Mouse (Mus musculus) ES-CJ7 (cell line): ENCODE data around the gene Ipo13.
A peak's percentile ranks its signal among the peaks of the same experiment; 100 is the strongest.

Source experiments
- DNase-seq: peaks from one replicate; pipeline ENCODE4 v3.0.0; 2011; ENCODE audit warnings: low read depth, low spot score

The Ipo13 gene

DNA sequence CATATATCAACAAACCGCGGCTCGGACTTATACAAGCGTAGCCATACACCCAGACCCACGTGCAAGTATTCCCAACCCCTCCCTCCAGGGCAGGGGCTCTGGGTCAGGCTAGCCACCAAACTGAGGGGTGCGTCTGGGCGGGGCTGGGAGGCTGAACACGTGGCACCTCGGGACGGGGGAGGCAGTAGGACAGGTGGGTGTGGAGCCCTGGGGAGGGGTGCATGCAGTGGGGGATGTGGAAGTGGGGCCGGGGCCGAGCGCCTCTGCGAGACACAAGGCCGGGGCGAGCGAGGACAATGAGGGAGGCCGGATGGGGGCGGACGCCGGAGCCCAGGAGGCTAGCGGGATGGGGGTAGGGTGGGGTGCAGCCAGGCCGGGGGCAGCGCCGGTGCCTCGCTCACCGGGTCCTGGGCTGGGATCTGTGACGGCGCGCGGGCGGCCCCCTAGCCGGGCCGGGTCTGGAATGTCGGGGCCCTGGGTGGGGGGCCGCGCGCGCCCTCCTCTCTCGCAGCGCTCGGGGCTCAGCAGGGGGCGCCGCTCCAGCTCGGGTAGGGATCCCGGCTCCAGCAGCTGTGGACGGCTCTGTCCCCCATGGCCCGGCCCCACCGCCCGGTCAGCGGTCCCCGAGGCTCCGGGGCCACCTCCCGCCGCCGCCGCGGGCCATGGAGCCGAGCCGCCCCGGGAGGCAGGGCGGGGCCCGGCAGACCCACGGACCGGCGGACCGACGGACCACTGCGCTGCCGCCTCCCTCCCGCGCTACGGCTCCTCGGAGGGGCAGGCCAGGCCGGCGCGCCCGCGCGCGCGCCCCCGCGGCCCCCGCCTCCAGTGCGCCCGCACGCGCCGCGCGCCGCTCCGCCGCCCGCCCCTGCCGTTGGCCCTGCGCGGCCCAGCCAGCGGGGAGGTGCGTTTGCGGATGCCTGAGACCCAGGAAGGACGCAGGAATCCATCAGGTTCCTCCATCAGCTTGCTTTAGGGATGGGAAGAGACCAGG lies 31.8 kb downstream of the Ipo13 start, which contains the start of gene B4galt2:
Gene B4galt2 (minus strand): TSS at position 787 of the 991 bp plus-strand sequence.
- DNase-seq: peak; percentile 34

DNA sequence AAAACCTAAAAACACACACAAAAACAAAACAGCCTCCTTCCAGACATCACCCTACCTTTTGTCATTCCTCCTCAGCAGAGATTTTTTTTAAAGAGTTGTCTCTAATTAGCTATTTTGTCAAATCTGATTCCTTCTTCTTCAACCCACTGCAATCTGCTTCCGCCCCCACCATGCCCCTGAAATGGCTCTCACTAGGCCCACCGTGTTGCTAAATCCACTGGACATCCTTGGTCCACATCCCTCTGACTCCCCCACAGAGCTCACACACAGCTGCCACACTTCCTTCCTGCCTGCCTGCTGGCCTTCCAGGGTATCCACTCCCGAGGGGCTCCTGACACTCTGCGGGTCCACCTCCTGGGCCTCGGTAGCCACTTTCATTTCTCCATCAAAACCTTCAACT lies 36.1 kb downstream of the Ipo13 start:
- DNase-seq: no peak

DNA sequence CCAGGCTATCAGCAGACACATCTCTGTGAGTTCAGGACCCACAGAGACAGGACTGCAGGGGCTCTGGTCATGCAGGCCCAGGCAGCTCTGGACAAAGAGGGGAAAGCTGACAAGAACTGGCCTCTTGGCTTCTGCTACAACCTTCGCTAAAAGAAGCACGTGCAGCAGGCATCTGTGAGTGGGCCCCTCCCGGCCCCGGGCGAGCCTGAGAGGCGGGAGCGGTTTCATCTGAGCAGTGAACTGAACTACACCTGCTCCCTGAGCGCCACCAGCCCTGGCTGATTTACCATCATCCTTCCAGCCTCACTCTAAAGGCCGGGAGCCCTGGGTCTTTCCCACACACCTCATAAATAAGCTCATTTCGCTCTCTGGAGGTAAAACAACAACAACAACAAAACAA lies 36.5 kb downstream of the Ipo13 start:
- DNase-seq: no peak

DNA sequence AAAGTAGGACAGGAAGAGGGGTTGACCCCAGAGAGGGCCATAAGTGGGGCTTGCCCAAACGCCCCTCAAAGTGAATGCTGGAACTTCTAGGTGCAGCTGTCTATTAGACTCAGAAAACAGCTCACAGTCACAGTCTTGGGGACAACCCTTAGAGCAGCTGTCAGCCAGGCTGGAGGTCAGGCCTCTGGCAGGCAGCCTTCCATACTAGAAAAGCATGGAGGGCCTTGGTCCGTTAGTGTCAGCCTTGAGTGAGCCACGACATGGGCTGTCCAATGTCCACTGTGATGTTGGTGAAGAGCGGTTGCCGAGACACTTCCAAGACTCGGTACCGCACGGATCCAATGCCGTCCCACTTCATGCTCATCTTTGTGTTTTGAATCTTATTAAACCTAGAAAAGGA lies 41.2 kb downstream of the Ipo13 start:
- DNase-seq: no peak

DNA sequence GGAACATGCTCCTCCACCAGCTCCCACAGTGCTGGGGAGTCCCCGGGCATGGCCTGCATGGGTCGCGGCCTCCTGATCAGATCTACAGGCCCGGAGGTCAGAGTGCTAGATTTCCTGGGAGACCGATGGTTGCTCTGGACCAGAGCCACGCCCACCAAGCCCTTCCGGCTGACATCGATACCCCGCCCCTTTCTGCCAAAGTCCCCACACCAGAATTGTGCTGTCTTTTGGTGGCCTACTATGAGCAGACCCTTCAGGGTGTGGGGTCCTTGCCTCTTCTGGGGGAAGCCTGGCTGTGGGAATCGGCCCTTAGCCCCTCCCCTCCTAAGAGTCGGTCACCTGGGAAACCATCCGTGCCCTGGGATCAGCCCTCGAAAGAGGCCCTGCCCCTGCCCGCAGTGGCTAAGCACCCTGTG lies 42.3 kb downstream of the Ipo13 start, which contains the start of gene Ccdc24:
Gene Ccdc24 (minus strand): TSS at position 87 of the 416 bp plus-strand sequence.
- peak; percentile 40 for DNase-seq

DNA sequence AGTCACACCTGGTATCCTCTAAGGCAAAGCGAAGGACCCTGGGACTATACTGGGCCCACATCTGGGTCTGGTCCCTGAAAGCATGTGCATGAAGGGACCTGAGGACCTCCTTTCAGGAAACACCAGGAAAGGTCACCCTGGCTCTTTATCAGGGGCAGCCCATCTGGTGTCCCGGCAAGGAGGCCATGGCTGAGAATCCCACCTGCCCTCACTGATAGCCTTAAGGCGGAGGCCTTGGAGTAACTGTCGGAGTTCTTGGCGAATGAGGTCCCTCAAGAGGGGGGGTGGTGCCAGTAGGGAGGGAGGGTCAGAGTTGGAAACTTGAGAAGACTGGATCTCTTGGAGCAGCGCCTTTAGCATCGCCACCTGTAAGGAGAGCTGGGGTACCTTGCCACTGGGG lies 43.0 kb downstream of the Ipo13 start:
- no peak for DNase-seq

DNA sequence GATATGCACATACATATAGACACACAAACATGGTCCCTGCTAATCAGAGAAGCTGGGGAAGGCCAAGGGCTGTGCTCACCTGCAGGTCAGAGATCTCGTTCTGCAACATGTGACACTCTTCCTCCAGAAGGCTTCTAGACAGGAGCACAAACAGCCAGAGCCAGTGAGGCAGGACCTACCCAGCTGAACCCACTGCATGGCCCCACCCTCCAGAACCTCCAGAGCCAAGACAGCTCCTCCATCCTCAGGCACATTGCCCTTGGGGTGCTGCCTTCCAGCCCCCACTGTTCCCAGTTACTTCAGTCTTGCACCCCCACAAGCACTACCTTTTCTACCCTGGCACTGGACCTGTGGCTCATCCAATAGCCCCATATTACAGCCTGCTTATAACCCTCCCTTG lies 44.4 kb downstream of the Ipo13 start:
- no peak for DNase-seq

DNA sequence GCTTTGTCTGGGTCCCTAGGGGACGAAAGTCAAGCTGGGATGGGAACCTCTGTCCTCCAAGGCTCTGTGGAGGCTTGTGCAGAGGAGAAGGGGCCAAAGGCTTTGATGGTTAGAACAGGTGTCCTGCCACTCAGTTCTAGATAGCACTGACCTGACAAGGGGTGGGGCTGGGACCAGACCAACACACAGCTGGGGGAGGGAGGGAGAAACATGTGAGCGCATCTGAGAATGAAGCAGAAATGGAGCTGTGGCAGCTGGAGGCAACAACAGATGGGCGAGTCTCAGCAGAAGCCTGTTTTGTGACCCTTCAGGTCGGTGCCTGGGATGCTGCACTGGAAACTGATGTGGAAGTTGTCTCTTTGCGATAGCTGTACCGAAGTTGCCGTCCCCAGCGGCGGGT lies 45.5 kb downstream of the Ipo13 start:
- DNase-seq: no peak

DNA sequence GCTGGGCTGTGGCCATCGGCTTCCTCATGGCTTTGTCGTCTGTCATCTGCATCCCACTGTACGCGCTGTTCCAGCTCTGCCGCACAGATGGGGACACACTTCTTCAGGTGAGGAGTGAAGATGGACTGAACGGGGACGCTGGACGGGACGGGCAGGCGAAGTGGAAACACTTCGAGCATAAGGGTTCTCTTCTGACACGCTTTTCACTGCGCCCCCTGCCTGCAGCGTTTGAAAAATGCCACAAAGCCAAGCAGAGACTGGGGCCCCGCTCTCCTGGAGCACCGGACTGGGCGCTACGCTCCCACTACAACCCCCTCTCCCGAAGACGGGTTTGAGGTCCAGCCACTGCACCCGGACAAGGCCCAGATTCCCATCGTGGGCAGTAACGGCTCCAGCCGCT lies 47.0 kb downstream of the Ipo13 start:
- DNase-seq: peak; percentile 53

DNA sequence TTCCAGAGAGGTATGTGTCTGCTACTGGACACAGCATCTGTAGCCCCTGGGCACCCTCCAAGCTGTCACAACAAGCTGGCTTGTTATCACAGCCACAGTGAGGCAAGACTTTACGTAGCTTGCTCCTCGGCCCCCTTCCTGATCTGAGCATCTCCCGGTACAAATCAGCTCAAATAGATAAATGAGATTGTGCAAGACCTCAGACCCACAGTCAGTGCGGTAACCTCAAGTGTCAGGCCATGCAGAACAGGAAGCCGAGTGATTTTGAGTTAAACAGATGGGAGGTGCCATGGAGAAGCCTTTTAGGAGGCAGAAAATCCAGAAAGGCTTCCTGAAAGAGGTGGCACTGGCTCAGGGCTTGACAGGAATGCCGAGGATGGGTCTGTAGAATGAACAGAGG lies 47.8 kb downstream of the Ipo13 start:
- no peak for DNase-seq

DNA sequence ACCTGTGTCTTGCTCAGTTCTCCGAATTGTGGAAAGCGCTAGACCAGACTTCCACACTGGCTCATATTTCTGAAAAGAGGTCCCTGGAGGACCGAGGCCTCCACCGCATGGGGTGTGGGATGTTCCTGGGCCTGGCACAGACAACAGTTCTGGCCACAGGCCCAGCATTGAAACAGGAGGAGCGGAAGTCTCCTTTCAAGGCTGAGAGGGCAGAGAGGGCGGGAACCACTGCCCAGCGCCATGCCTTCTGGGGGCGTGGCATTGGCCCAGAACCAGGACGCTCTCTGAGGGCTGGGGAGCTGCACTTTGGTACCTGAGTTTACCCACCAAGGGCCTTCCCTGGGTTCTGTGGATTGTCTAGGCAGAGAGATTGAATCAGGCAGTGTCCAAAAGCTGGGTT lies 48.7 kb downstream of the Ipo13 start:
- no peak for DNase-seq

DNA sequence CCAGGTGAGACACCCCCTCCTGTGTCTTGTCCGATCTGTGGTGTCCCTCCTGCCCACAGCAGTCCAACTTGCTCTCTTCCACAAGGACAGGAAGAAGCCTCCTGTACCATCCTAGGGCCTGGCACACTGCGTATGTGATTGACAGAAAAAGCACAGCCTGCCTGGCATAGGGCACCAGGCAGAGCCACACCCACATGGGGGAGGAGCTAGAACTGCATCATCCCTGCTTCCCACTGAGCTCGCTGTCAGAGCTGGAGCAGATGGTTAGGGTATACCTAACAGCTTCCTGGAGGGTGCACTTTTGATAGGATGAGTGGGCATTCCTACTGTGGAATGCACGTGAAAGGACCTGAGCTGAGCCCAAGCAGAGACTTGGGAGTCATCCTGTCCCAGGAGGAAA lies 52.0 kb downstream of the Ipo13 start:
- DNase-seq: no peak

DNA sequence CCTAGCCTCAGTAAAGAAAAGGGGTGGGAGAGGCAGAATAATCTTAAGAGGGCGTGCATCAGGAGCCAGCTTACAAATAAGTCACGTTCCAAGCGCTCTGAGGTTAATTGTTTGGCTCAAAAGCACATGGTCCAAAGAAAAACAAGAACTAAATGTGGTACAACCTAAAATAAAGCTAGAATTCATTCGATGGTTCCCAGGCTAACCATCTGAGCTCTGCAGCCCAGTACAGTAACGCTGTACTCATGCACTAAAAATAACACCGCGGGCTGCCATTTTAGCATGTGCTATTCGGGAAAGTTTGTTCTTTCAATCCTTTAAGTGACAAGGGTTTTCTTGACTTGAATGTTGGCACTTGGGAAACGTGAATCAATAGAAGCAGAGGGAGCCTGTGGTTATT lies 54.2 kb downstream of the Ipo13 start:
- no peak for DNase-seq

DNA sequence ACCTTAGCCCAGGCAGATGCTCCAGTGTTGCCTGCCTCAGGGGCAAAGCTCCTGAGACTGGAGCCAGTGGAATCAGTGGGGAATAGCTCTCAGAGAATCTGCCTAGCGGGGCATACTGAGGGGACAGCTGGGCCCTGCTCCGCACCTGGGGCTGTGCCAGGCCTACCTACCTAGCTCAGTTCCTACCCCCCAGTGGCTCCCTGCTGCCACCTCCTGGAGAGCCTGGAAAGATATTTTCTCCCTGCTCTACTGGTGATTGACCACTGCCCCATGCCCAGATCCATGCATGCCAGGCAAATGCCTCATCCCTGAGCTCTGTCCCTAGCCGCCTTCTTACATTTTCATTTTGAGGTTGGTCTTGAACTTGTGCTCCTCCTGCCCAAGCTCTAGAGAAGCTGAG lies 56.0 kb downstream of the Ipo13 start:
- DNase-seq: no peak

DNA sequence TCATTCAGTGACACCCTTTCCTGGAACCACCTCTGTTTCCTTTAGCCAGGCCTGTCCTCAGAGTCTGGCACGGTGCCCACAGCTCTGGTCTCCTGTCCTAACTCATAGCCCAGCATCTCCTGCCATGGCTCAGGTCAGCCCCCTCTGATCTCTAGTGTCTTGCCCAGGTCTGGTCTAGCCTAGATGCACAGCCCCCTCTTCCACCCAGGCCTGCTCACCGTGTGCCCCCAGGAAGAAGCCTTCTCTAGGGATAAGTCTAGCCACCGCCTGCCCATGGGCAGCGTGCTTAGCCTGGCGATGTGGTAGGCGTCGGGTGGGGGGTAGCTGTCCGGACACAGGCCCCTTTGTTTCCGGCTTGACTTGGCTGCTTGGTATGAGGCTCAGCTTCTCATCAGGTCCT lies 59.7 kb downstream of the Ipo13 start:
- DNase-seq: no peak

DNA sequence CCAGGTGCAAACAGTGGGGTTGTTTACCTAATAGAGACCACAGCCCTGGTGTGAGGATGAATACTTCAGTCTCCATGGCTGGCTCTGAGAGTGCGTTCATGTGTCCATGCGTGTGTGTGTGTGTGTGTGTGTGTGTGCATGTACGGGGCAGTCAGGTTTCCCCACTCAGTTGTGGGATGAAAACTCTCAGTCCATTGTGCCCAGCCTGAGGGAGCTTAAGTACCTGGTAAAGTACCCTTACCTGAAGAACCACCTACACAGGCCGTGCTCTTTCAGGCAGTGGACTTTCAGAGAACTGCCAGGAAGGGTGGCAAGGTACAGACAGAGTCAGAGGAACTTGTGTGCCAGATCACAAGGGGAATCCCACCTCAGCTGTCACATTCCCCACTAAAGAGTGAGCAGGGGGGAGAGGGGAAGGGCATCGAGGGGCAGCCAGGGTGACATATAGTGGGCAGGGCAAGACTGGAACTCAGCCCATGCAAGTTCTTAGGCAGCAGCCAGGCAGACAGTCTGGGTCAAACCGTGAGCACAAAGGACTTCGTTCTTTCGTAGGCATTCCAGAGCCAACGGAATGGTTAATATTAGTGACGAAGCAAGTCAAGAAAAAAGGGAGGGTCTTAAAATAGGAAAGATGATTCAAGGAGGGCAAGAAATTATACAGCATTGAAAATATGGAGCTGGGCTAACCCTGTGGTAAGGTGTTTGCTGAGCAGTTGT lies 62.5 kb downstream of the Ipo13 start:
- no peak for DNase-seq

DNA sequence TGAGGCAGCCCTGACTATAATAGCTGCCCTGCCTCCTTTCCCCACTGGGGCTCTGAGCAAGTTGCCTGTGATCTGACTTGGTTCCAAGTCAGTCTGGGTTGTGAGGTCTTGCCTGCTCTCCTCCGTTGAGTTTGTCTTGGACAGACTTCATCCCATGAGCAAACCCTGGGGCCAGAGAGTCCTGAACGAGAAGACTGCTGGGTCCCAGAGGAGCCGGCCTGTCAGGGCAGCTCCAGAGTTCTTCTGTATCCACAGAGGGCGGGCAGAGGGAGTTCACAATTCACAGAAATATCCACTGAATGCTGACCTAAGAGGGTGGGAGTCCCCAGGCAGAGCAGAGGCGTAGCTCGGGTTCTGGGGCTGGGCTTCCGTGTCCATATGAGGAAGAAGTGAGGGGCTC lies 63.9 kb downstream of the Ipo13 start:
- DNase-seq: no peak

DNA sequence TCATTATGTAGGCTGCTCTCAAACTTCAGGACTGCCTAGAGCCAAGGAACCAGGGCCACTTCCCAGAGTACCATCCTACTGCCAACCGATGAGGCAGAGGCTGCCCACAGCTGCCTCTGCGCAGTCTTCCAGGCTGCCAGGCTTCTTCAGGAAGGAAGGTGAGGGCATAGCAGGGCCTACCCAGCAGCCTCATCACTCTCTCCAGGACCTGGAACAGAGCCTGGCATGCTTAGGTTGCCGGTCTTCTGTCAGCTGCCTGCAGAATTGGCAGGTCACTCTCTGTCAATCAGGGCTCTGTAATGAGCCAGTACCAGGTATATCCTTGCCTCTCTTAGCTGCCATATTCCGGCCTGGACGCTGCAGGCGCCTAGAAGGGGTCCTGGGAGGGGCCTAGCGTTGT lies 64.6 kb downstream of the Ipo13 start:
- DNase-seq: no peak

DNA sequence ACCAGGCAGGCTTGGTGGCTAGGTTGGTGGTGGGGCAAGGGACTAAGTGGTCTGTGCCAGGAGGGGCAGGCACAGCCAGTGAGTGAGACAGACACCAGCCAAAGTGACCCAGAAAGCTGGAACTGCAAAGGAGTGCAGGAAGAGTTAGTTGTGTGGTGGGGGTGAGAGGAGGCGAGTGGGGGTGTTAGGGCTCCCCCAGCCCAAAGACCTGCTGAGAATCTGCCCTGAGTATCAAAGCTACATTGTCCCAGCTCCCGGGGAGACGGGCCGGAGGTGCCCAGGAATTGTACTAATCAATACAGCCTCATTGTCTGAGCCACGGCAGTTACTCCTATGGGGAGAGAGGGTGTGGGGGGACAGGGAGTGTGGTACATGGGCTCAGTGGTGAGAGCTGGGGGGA lies 65.3 kb downstream of the Ipo13 start:
- no peak for DNase-seq

DNA sequence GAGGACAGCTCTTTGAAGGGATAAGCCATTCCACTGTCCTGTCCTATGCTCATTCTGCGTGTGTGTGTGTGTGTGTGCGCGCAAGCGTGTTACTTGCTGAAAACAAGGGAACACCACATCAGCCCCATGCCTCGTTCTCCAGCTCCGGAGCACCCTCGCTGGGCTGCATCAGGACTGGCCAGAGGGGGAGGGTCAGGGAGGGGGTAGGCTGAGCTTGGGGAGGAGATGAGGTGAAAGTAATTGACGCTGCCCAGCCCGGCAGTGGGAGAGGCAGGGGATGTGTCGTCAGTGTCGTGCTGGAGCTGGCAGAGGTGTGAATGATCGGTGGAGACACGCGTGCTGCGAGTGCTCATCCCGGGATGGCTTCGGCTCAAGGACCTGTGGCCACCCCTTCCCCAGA lies 65.7 kb downstream of the Ipo13 start:
- no peak for DNase-seq

DNA sequence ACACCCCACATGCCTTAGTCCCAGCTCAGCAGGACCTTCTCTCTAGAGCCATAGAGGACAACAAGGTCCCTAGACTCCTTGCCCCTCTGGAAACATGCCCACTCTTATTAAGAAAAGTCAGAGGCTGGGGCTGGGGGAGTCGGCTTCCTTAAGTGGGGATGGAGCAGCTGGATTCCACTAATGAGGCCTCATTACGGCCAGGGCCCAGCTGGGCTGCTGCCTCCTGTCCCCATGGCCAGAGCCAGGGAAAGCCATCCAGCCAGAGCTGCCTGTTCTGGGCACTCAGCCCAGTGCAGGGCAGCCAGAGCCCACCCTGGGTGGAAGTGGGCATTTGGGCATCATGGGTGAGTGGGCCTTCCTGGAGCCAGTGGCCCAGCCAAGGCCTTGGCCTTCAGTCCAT lies 67.8 kb downstream of the Ipo13 start:
- no peak for DNase-seq

DNA sequence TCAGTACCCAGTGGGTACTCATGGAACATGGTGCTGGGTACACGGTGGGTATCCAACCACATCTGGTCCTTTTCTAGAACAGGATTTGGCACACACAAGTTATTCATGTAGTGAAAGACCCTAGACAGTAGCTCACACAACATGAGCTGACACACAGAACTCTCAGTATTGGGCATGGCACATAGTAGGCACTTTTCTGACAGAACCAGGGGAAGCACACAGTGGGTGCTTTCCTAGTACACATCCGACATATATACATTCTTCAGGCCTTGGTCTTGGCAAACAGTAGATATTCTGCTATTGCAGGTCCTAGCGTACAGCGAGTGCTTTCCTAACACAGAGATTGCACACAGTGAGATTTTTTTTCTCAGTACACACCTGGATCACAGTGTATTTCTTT lies 68.5 kb downstream of the Ipo13 start:
- DNase-seq: no peak

DNA sequence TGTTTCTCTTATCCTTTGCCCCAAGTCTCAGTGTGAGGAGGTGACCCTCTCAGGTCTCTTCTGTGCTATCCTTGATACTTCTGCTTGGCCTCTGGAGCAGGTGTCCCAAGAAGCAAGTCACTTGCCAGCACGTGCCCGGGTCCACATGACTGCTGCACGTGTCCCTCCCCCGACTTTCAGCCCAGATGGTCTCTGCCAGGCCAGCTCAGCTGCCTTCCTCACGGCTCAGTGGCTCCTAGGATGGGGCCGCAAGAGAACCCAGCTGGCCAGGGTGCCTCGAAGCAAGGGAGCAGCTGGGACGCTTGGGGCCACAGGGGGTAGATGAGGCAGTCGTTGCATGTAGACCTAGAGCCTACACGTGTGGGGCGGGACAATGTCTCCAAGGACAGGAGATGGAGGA lies 69.5 kb downstream of the Ipo13 start:
- DNase-seq: no peak
